Mouse (Mus musculus): Measurements from ENCODE around the gene Slc2a4. TPM values are rescaled to one million over a fixed set of nuclear protein-coding genes. Genes with fewer than 3 reads are reported as not detected.
"Not testable (repeated sequence)": the region's sequence is repeated elsewhere in the genome, so short reads cannot be mapped to it uniquely, and the experiment has no call there.

The Slc2a4 gene
- total RNA-seq, 1 experiment from 2014 or later, result 0.78 TPM

DNA sequence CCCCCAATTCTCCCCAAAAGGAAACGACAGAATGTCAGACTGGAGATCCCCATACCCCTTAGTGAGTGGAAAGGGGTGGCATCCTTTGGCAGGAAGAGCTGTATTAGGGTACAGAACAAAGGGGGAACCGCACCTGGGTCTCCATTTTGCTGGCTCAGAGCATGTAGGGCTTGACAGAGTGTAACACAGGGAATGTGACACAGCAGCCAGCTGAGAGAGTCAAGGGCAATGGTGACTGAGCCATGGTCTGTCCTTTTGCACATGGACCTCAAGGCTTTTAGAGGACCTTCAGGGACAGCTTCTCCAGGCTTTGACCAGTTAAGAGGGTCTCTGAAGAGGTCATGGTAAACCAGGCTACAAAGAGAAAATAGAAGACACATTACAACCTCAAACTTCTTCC lies 26.9 kb upstream of the Slc2a4 start:
- ATAC-seq (replicated peaks; ENCODE audit: low read depth, poor library complexity, severe bottlenecking), result no peak

DNA sequence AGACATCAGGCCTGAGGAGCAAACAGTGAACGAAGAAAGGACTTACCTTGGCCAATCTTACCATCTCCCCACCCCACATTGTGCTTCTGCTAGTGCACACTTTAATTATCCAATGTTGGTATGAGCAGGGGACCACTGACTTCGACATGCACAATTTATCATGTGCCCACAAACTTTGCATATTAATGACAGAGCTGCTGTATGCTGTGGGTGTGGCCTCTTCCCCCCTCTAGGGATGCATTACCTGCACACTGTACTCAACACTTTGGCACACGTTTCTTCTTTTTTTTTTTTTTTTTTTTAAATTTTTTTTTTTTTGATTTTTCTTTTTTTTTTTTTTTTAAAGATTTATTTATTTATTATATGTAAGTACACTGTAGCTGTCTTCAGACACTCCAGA lies 22.8 kb upstream of the Slc2a4 start:
- ATAC-seq (replicated peaks; ENCODE audit: low read depth, poor library complexity, severe bottlenecking), result no peak

DNA sequence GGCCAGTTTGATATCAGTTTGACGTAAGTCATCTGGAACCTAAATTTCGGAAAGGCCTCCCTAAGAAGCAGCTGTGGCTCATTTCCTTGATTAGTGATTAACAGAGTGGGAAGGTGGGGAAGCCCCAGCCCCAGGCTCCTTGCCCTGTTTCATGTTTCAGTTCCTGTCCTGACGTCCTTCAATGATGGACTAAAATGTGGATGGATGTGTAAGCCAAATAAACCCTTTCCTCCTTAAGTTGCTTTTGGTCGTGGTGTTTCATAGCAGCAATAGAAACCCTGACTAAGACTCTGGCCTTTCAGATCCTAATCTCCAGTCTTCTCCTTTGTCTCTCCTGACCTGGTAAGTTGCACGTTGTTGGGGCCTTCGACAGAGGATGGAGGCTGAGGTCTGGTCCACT lies 22.2 kb upstream of the Slc2a4 start:
- ATAC-seq (replicated peaks; ENCODE audit: low read depth, poor library complexity, severe bottlenecking), result no peak

DNA sequence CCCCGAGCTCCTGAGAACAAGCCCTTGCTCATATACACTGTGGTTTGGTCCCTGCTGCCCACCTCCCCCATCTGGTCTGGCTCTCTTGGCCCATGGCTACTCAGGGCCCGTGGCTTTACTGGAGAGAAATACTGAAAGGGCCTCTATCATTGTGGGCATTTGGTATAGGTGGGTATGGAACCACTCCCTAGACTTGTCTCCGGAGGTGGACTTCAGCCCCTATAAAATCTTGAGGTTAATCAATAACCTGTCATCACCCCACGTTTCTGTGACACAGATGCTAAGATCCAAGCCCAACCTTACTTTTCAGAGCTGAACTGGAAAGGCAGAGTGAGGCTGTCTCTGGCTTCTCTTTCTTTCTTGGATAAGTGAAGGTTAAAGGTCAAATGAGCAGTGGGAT lies 20.8 kb upstream of the Slc2a4 start:
- no peak for ATAC-seq (replicated peaks; ENCODE audit: low read depth, poor library complexity, severe bottlenecking)

DNA sequence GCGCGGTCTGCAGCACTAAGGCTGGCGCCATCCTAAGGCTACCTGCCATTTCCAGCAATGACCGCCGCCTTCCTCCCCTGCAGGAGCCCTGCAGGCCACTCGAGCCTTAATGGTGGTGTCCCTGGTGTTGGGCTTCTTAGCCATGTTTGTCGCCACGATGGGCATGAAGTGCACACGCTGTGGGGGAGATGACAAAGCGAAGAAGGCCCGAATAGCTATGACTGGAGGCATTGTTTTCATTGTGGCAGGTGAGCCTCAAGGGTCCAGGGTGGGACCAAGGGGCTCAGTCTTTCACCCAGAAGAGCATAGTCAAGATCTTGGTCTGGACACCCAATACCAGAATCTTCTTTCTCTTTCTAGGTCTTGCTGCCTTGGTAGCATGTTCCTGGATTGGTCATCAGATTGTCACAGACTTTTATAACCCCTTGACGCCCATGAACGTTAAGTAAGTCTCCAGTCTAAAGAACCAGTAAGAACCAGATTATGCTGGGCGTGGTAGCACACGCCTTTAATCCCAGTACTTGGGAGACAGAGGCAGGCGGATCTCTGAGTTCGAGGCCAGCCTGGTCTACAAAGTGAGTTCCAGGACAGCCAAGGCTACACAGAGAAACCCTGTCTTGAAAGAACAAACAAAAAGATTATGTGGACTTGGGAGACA lies 19.0 kb upstream of the Slc2a4 start:
- ATAC-seq (replicated peaks; ENCODE audit: low read depth, poor library complexity, severe bottlenecking), result no peak

DNA sequence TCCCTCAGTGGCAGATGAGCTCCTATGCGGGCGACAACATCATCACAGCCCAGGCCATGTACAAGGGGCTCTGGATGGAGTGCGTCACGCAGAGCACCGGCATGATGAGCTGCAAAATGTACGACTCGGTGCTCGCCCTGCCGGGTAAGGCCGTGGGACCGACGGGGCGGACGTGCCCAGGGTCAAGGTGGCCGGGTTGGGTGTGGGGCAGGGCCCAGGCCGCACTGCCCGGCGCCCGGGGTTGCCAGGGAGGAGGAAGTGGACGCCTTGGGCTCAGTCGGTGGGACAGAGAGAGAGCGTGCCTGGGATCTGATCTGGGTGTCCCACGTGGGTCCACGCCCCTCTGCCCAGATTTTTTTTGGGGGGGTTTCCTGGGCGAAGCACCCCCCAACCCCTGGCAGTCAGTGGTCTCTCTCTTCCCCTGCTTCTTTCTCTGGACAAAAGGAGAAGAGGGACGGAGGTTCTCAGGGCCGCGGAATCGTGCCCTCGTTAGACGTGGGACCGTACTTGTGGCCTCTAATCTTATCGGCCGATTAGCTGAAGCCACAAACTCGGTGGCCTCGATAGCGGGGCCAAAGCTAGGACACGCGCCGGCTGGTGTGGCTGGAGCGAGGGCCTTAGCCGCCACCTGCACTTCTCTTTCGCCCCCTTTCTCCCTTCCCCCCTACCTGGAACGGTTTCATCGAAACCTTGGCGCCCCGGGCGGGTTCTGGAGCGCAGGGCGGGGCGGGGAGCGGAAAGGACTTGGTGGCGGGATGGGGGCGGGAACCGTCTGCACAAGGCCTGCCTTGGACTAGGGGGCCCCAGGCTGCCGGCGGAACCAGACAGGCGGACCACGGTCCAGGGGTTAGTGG lies 18.2 kb upstream of the Slc2a4 start:
- peak; percentile 46 for ATAC-seq (replicated peaks; ENCODE audit: low read depth, poor library complexity, severe bottlenecking)

DNA sequence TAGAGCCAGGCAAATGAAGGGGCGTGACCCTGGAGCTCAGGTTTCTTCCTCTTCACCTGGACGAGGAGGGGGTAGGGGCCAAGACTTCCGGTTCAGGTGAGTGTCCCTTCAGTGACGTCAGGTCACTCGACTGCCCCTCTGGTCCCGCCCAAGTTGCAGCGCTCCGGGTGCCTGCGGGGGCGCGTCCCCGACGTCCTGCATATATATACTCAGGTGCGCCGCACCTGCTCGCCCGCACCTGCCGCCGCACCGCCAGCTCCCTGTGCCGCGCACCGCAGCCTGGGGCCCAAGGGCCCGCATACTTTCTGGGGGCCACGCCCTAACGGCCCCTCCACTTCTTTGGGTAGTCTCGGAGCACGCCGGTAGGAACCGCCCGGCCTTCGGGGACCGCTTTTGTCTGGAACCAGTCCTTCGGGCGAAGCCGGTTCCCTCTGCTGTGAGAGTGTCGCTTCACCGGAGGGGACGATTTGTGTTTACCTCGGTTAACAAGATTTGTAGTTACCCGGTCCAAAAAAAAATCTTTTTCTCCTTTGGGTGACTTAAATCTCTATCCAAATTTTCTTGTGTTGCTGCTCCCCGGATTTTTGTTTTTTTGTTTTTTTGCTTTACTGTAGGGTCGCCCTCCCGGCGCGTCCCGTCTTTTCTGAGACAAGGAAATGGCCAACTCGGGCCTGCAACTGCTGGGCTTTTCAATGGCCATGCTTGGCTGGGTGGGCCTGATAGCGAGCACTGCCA lies 17.4 kb upstream of the Slc2a4 start:
- ATAC-seq (replicated peaks; ENCODE audit: low read depth, poor library complexity, severe bottlenecking), result no peak

DNA sequence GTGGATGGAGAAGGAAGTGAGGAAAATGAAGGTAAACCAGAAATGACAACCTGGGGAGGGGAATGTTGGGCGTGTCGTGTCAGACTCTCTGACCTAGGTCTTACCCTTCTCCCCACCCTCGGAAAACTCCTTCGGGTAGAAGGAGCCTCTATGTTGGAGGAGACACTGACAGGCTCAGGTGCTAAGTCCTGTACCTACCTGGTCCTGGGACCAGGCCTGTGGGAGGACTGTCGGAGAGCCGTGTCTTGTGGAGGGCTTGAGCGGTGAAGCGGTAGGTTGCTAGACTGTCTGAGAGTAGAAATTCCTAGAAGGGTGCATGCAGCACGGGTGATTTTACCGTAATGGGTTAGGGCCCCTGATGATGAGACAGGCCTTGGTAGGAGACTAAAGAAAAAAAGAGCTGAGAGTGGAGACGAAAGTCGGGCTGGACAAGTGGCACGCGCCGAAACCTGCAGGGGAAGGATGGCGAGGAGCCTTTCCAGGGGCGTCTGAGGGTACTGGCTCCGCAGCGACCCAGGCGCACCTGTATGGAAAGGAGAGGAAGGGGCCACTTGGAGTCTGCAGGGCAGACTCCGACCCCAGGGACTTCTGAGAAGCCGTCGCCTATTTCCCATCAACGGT lies 16.8 kb upstream of the Slc2a4 start, which contains the start of gene Cldn7:
Cldn7 (plus strand) TSS at position 130 of the 621 bp plus-strand sequence.
- no peak for ATAC-seq (replicated peaks; ENCODE audit: low read depth, poor library complexity, severe bottlenecking)

DNA sequence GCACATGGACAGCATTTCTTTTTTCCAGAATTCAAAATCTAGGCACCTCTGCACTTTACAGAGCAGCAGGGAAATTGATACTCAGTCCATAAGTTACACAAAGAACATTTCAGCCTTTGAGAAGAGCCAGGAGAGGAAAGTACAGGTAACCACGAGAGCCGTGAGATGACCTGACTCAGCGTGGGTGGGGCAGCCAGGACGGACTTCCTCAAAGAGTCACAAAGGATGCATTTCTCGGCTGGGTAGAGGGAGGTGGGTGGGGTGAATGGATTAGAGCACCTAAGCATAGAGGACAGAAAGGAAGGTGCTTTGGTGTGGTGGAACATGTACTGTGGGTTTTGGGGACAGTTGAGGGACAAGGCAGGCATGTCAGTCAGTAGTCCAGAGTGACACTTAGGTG lies 13.9 kb upstream of the Slc2a4 start:
- ATAC-seq (replicated peaks; ENCODE audit: low read depth, poor library complexity, severe bottlenecking), result no peak

DNA sequence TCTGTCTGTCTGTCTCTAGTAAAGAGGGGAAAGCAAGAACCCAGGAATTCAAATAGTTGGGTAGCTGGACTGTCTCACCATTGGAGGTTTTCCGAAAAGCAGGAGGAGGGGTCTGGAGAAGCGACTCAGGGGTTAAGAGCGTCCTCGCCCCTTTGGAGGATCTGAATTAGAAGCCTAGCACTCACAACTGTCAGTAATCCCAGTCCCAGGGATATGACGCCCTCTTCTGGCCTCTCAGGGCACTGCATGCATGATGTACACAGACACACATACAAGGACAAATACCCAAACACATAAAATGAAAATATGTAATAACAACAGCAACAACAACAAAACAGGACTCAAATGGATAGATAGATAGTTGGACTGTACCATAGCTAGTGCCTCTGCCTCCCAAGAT lies 12.6 kb upstream of the Slc2a4 start:
- no peak for ATAC-seq (replicated peaks; ENCODE audit: low read depth, poor library complexity, severe bottlenecking)

DNA sequence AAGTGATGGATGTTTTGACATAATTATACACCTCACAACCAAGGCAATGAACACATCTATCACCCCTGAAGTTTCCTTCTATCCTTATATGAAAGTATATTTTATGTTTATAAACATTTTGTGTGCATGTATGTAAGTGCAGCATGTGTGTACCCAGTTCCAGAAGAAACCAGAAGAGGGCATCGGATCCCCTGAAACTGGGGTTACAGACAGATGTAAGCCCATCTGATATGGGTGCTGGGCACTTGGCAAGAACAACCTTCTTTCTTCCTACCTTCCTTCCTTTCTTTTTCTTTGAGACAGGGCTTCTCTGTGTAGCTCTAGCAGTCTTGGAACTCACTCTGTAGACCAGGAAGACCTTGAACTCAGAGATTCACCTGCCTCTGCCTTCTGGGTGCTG lies 8.2 kb upstream of the Slc2a4 start:
- no peak for ATAC-seq (replicated peaks; ENCODE audit: low read depth, poor library complexity, severe bottlenecking)

DNA sequence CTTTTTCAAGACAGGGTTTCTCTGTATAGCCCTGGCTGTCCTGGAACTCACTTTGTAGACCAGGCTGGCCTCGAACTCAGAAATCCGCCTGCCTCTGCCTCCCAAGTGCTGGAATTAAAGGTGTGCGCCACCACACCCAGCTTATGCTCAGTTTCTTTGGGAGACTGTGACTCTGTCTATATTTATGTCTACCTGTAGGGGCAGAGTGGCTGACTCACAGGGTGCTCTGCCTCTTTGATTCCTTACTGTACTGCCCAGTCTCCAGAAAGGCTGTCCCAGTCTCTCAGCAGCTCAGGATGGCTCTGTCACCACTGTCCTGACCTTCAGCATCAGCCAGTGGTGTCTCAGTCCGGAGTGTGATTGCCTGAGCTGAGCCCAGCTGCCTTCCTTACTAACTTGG lies 7.6 kb upstream of the Slc2a4 start:
- not testable (repeated sequence) for ATAC-seq (replicated peaks; ENCODE audit: low read depth, poor library complexity, severe bottlenecking)

DNA sequence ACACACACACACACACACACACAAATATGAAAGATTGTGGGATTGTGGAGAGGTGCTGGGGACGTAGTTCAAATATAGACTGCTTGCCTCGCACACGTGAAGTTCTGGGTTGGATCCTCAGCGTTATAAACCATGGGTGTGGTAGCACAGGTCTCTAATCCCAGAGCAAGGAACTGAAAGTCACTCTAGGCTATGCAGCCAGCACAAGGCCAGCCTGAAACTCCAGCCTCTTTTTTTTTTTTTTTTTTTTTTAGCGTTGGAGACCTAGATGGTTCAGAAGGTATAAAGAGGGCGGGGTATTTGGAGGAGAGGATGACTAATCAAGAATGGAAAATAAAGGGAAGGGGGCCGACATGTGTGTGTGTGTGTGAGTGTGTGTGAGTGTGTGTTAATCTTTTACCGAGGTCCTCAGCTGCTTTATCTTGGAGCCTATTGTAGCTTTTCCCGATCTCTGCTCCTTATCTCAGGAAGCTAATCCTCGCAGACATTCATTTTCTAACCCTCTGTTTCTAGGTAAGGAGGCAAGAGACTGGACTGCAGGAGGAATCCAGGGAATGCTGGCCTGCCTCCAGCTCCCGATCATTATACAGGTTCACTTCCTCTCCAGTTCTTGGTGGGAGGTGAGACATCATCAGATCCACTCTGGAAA lies 5.4 kb upstream of the Slc2a4 start:
- no peak for ATAC-seq (replicated peaks; ENCODE audit: low read depth, poor library complexity, severe bottlenecking)

DNA sequence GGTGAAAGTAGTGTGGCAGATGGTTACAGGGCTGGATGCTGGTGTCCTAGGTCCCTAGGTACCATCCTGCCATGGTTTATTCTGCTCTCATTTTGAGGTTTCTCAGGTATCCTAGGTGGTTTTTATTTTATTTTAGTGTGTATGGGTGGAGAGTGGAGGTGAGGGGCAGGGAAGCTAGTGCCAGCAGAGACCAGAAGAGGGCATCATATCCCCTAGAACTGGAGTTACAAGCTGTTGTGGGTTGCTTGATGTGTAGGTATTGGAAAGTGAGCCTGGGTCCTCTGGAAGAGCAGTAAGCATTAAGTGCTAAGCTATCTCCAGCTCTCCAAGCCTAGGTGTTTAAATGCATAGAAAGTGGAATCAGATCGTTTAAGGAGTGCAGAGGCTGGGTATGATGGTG lies 4.3 kb upstream of the Slc2a4 start:
- ATAC-seq (replicated peaks; ENCODE audit: low read depth, poor library complexity, severe bottlenecking), result no peak

DNA sequence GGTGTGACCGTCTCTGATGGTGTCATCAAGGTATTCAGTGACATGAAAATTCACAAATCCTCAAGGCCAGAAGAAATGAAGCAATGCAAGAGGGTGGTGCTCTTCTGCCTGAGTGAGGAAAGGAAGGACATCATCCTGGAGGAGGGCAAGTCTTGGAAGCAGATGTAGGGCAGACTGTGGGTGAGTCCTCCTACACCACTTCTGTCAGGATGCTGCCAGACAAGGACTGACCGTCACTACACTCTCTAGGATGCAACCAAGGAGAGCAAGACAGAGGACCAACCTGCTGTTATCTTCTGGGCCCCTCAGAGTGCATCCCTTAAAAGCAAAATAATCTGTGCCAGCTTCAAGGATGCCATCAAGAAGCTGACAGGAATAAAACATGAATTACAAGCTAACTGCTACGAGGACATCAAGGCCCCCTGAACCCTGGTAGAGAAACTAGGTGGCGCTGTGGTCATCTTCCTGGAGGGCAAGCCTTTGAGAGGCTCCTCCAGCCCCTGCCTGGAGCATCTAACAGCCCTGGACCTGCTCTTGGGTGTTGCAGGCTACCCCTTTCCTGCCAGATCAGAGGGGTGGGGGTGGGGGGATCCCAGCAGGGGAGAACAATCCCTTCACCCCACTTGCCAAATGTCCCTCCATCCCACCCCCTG lies 2.9 kb upstream of the Slc2a4 start:
- ATAC-seq (replicated peaks; ENCODE audit: low read depth, poor library complexity, severe bottlenecking), result no peak

DNA sequence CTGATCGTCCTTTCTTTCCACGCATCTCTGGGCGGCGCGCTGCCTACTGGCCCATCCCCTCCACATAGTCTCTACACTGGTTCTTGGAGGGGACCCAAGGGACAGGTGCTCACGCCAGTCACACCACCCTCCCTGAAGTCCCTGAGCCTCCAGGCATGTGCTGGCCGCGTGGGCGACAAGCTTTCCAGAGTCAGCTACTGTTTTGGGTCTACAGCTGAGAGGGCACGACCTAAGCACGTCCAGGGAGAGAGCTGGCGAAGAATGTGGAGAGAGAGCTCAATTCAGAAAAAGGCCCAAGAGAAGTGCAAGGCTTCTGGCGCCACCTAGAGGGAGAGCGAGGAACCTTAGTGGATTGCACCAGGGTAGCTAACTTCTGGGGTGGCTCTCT lies 769 bp upstream of the Slc2a4 start:
- peak; percentile 75 for ATAC-seq (replicated peaks; ENCODE audit: low read depth, poor library complexity, severe bottlenecking)

DNA sequence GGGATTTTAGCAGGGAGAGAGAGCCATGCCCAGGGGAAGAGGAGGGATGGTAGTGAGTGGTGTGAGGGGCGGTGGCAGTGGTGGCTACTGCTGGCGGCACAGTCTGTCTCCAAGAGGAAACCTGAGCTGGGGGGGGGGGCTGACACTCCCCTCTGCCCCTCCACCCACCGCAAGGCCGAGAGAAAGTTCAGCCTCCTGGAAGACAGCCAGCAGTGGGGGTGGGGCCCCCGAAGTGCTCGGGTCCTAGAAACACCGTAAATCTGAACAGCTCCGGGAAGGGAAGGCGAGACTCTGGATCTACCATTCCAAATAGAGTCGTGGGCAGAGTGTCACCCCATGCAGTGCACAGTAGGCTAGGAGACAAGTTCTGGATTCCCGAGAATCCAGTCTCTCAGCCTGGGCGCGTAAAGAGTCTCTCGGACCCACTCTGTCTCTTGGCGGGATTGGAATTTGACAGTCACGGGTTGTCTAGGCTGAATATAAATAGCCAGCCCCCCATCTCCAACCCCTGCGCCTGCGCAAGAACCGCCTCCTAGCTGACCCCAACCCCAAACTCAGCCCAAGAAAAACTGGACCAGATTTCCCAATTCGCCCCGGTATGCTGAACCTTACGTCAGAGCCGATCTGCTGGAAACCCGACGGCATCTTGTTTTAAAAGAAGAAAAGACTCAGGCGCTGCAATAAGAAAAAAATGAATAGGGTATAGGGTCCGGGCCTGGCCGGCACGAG lies 487 bp downstream of the Slc2a4 start:
- ATAC-seq (replicated peaks; ENCODE audit: low read depth, poor library complexity, severe bottlenecking), result no peak

DNA sequence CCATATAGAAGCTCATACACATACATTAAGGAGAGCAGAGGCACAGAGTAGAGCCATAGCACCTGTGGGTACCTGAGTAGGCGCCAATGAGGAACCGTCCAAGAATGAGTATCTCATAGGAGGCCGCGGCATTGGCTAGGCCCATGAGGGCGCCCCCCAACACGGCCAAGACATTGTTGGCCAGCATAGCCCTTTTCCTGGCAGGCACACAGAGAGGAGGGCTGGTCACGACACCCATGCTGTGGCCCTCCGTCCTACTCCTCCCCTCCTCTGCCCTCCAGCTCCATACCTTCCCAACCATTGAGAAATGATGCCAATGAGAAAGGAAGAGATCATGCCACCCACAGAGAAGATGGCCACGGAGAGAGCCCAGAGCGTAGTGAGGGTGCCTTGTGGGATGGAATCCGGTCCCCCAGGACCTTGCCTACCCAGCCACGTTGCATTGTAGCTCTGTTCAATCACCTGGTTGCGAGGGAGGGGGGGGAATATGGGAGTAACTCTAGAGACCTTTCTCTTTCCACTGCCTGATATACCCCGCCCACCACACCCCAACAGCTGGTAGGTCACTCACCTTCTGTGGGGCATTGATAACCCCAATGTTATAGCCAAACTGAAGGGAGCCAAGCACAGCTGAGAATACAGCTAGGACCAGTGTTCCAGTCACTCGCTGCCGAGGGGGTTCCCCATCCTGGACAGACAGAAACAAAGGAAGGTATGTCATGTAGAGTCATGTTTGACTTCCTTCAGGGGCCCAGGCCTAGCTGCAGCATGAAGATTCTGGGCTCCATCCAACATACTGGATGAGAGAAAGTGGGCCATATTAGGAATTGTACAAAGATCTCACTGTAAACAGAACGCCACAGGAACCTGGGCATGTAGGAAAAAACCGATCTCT lies 1.7 kb downstream of the Slc2a4 start:
- no peak for ATAC-seq (replicated peaks; ENCODE audit: low read depth, poor library complexity, severe bottlenecking)
